In genomic region chr6:72484887-72485286, GRCm38 (mm10) we compare ENCODE assay signal across 17 mouse cellular contexts. TPM values are rescaled to one million over a fixed set of nuclear protein-coding genes. Genes with fewer than 3 reads are reported as not detected.
"Had no signal": no experiment of that assay in that cellular context is flagged by ENCODE, and none has a peak within 500 bp of the region (broad histone marks: within the 10 kb centered on the region; RNA-seq: fewer than 3 reads in every experiment).

No protein-coding gene starts in this region.

- H3K9ac ChIP-seq: neural tube, embryonic 13.5 days; neural tube, embryonic 15.5 days; stomach, embryonic 15.5 days had no signal

- H3K4me2 ChIP-seq: neural tube, embryonic 13.5 days; neural tube, embryonic 15.5 days; stomach, embryonic 15.5 days had no signal

- H3K27ac ChIP-seq: neural tube, embryonic 13.5 days; neural tube, embryonic 15.5 days; stomach, embryonic 15.5 days; stomach, postnatal 0 days had no signal

- H3K27me3 ChIP-seq: neural tube, embryonic 13.5 days; neural tube, embryonic 15.5 days; stomach, embryonic 15.5 days had no signal

- H3K4me1 ChIP-seq: neural tube, embryonic 13.5 days; neural tube, embryonic 15.5 days; stomach, embryonic 15.5 days had no signal

- H3K36me3 ChIP-seq: neural tube, embryonic 13.5 days; neural tube, embryonic 15.5 days; stomach, embryonic 15.5 days had no signal

- DNase-seq: retina, postnatal 1 day; right cerebral cortex, adult 18-20 months; right cerebral cortex, postnatal 14 days; right cerebral cortex, postnatal 25 days; right cerebral cortex, postnatal 4 days; spleen, adult 18-20 months; thymus, adult 18-20 months; thymus, adult 2 months; thymus, postnatal 14 days; thymus, postnatal 25 days; thymus, postnatal 36 days; thymus, postnatal 4 days had no signal

- H3K4me3 ChIP-seq: neural tube, embryonic 13.5 days; neural tube, embryonic 15.5 days; stomach, embryonic 15.5 days had no signal

- H3K9me3 ChIP-seq: neural tube, embryonic 13.5 days; neural tube, embryonic 15.5 days; stomach, embryonic 15.5 days had no signal

RNA-seq across cellular contexts. Expression of gene Sh2d6, which starts 36.6 kb away (rescaled TPM):
- polyA plus RNA-seq: stomach, embryonic 14.5 days had no signal
